Mouse (Mus musculus) splenic B cell, adult 2 months (primary cell): ENCODE measurements around the gene Dock4.

Experiments used
- DNase-seq: peaks from one replicate; pipeline ENCODE4 v3.0.0-alpha.2; 2011; ENCODE audit warnings: low read depth, low spot score
- H3K27me3 ChIP-seq: 2 replicates; pipeline ENCODE4 v1.6.1; 2012; ENCODE audit warnings: mild to moderate bottlenecking, low read length, moderate library complexity, mixed read lengths; ENCODE audit not compliant: control insufficient read depth, poor library complexity, insufficient read depth, severe bottlenecking
- H3K36me3 ChIP-seq: 2 replicates; pipeline ENCODE4 v1.6.1; 2012; ENCODE audit warnings: mild to moderate bottlenecking, low read length, moderate library complexity, mixed read lengths; ENCODE audit not compliant: control insufficient read depth, poor library complexity, insufficient read depth, severe bottlenecking

The Dock4 gene

DNA sequence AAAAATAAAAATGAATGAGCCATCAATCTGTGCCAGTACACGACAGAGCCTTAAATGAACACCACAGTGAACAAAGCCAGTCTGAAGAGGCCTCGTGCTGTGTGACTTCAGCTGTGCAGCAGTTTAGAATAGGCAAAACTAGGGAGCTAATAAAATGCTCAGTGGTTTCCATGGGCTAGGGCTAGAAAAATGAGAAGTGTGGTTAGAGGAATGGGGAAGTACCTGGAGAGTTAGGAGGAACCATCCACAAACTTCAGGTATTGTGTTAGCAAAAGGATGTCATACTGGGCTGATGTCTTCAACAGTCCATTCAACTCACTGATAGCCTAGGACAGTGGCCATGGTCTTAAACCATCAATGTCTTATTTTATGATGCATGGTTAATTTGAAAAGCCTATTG is 263.3 kb downstream of the Dock4 start:
- no peaks in the 10 kb centered on the region for H3K36me3 ChIP-seq
- no peak for DNase-seq
- no peaks in the 10 kb centered on the region for H3K27me3 ChIP-seq

DNA sequence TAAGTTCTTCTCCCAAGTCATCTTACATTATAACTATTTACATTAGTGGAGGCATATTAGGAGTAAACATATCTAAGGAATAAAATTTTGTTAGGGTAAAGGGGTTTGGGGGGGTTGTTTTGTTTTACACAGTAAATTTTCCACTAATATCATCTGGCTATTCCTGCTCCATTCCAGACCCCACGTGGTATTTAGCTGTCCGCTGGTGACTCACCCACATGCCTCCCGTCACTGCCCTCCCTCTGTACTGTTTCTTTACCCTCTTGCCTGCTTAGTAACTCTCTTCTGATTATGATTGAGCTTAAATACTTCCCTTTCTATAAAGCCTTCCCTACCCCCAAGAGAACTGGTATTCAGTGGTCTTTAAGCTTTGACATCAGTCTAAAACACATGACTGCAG is 266.5 kb downstream of the Dock4 start:
- DNase-seq = no peak
- H3K36me3 ChIP-seq = no peaks in the 10 kb centered on the region
- H3K27me3 ChIP-seq = no peaks in the 10 kb centered on the region

DNA sequence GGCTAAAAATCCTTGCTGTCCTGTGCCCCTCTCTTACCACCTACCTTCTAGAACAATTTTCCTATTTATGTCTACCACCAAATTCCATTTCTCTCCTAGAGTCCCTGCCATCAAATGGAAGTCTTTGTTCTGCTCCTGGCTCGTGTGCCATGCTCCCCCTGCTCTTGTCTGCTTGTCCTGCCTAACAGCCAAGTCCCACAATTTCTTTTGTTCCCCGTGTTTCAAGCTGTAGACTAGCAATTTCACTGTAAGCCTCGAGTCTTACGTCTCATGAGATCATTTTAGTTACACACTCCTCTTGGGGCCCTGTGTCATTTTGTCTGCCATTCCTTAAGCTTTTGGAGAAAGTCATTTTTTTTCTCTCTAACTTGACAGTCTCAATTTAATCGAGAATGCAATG is 268.5 kb downstream of the Dock4 start:
- H3K27me3 ChIP-seq = no peaks in the 10 kb centered on the region
- DNase-seq = no peak
- no peaks in the 10 kb centered on the region for H3K36me3 ChIP-seq

DNA sequence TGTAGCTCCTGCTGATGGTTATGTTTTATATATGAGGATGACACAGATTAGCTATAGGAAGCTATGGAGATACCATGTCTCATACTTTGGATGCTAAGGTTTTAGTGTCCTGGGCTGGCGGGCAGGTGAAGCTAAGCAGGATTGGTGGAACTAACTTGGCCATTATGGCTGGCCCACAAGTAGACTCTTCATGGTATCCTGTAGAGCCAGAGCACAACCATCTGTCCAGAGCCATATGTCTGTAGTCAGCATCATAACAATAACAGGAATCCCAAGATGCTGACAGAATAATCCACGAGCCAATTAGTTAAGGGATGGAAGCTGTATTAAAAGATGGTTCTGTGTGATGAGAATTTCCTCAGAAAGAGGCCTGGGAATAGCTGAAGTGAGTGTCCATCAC is 269.4 kb downstream of the Dock4 start:
- Histone ChIP-seq H3K36me3 (no peaks in the 10 kb centered on the region), H3K27me3 (no peaks in the 10 kb centered on the region)
- no peak for DNase-seq

DNA sequence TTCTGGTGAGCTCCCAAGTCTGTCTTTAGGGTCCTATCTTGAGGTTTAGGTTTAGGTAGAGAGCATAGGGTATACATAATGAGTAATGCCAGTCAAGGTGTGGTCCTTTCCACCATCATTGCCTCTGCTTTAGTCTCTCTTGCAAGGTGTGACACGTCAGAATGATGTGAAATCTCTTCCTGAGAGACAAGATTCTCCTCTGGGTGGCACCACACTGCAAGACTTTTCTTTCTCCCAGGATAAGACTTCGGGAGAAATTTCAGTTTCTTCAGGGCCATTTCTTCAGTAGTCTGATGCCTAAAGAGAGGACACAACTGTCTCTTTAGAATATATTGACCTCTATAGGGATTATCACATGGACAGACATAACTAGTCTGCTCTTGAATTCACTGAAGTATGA is 282.6 kb downstream of the Dock4 start:
- DNase-seq = no peak
- H3K36me3 ChIP-seq = no peaks in the 10 kb centered on the region
- H3K27me3 ChIP-seq = no peaks in the 10 kb centered on the region

DNA sequence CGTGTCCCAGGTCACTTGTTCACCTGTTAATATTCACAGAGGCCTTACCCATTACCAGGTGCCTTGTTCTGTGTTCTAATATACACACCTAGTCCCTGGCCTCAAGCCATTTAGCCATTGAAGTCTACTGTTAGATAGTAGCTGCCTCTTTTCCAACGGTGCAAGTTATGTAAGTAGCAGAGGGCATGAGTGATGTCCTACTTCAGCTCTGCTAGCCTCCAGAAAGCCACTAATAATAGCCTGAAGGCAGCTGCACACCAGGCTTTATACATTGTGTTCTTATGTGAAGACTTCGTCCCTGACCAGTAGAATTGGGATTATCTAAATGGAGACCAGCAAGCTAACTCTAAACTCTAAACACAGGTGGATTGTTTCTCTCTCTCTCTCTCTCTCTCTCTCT is 285.0 kb downstream of the Dock4 start:
- no peak for DNase-seq
- Histone ChIP-seq H3K27me3 (no peaks in the 10 kb centered on the region), H3K36me3 (no peaks in the 10 kb centered on the region)

DNA sequence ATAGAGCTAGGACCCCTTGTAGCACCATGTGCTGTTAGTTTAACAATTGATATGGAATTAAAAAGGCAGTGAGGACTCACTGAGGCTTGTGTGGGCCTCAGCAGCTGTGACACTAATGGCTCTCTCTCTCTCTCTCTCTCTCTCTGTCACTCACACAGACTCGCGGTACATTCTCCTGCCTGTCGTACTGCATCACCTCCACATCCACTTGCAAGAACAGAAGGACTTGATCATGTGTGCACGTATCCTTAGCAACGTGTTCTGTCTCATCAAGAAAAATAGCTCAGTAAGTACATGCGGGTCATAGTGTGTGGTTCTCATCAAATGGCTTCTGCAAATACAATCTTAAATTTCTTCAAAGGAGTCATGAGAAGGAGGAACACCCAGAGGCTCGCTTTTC is 299.7 kb downstream of the Dock4 start:
- DNase-seq = no peak
- H3K36me3 ChIP-seq = no peaks in the 10 kb centered on the region

DNA sequence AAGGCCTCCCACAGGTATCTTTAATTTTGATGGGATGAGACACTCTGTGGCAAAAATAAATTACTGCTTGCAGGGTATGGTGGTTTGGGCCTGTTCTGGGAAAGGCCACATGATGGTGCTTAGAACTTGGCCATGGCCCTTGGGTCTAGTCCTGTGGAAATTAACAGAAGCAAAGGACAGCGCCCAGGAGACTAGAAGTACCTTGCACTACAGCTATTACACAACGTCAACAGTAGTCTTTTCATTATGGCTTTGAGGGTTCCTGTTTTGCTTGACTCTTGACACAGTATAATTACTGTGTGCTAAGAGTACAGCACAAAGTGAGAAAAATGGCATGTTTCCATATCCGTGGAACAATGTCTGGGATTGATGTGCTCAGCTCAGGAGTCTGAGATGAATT is 300.3 kb downstream of the Dock4 start:
- Histone ChIP-seq H3K36me3 (no peaks in the 10 kb centered on the region), H3K27me3 (no peaks in the 10 kb centered on the region; the same call in 1 of the 2 replicates)
- no peak for DNase-seq

More for the DNA sequence above, 299.7 kb downstream of the Dock4 start:
- H3K27me3 ChIP-seq = no peaks in the 10 kb centered on the region; the same call in 1 of the 2 replicates

DNA sequence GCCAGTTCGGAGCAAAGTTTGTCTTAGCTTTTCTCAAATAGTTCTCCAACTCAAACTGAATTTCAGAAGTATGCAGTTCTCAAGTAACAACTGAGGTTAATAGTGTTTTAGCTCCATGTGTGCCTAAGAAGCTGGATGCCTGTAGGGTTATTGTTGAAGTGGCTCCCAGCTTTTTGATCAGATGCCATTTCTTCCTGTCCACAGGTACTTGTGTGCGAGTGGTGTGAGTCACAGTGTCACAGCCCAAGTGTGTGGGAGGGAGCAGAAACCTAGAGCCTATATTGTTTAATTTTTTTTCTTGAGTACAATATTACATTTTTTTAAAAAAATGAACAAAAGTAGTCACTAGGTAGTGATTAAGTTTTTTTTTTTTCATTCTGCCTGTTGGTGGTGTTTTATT is 313.5 kb downstream of the Dock4 start:
- H3K27me3 ChIP-seq = no peaks in the 10 kb centered on the region

DNA sequence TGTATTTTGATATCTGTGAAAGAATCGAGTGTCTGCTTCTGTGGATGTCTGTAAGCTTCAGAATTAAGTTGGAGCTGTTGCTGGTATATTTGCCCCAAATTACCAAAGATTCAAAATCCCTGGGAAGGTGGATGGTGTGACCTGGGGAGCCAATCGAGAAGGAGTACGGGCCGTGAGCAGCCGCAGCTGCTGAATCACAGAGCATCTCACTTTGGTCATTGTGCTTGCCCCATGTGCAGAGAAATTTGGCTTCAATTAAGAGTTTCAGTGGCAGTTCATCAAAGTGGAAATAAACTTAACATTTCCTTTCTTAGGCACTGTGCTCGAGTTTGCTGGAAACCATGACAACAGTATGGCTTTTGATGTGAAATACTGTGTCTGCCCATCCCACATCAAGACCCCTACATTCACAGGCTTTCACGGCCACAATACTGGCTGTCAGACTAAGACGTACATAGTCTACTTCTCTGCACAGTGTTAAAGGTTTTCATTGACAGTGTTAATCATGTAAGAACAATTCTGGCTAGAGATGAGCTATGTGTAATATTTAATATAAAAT is 321.6 kb downstream of the Dock4 start:
- H3K36me3 ChIP-seq = no peaks in the 10 kb centered on the region
- H3K27me3 ChIP-seq = no peaks in the 10 kb centered on the region
- DNase-seq = no peak

More for the DNA sequence above, 313.5 kb downstream of the Dock4 start:
- H3K36me3 ChIP-seq = no peaks in the 10 kb centered on the region
- no peak for DNase-seq

DNA sequence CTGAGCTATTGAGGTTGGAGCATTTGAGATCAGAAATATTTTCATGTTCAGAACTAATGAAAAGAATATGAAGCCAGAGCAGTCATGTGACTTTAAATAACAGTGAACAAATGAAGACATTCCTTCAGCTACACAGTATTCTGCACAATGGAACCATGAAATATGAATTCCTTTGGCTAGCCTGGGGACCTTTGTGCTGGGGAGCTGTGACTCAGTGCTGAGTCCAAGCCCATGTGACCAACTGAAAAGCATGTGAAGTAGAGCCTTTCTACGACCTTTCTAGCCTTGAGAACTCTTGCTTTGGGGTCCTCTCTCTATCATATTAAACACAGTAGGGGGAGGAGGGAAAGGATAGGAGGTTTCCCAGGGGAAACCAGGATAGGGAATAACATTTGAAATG is 327.3 kb downstream of the Dock4 start:
- Histone ChIP-seq H3K36me3 (no peaks in the 10 kb centered on the region), H3K27me3 (no peaks in the 10 kb centered on the region)
- no peak for DNase-seq

DNA sequence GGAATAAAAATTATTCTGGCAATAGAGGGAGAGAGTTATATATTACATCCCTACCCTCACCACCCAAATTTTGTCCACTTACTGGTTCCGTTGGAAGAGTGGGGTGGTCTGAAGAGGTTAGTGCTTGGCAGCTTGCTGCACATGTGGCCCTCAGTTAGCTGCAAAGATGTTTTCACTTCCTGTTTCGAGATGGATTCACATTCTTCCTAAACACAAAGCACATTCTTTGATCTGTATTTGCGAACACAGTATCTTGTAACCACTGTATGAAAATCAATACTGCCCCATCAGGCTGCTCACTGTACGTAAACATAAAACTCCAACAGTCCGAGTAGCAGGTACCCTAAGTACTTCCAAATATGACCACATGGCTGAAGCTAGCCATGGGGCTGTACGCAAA is 335.8 kb downstream of the Dock4 start:
- DNase-seq = peak; percentile 9
- no peaks in the 10 kb centered on the region for H3K27me3 ChIP-seq
- H3K36me3 ChIP-seq = no peaks in the 10 kb centered on the region

DNA sequence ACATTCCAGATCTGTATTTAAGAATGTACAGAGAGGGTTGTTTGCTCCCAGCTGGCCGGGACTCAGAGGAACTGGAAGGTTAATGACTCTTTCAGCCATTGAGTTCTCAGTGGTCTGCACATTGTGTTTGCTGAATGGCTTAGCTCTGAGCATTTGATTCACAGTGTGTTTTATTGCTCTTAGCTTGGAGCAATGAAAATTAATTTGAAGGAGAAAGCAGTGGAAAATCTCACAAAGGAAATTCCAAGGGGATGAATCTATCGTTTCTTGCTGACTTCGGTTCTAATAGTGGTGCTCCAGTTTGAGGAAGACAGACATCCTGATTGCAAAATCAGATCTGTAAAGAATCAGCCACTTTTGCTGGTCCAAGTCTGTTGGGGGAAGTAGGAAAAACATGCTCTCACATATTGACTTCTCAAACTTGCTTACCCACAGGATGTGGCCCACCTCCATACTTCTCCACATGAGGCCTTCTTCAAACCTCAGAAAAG is 342.9 kb downstream of the Dock4 start:
- Histone ChIP-seq H3K36me3 (no peaks in the 10 kb centered on the region), H3K27me3 (no peaks in the 10 kb centered on the region)
- no peak for DNase-seq

DNA sequence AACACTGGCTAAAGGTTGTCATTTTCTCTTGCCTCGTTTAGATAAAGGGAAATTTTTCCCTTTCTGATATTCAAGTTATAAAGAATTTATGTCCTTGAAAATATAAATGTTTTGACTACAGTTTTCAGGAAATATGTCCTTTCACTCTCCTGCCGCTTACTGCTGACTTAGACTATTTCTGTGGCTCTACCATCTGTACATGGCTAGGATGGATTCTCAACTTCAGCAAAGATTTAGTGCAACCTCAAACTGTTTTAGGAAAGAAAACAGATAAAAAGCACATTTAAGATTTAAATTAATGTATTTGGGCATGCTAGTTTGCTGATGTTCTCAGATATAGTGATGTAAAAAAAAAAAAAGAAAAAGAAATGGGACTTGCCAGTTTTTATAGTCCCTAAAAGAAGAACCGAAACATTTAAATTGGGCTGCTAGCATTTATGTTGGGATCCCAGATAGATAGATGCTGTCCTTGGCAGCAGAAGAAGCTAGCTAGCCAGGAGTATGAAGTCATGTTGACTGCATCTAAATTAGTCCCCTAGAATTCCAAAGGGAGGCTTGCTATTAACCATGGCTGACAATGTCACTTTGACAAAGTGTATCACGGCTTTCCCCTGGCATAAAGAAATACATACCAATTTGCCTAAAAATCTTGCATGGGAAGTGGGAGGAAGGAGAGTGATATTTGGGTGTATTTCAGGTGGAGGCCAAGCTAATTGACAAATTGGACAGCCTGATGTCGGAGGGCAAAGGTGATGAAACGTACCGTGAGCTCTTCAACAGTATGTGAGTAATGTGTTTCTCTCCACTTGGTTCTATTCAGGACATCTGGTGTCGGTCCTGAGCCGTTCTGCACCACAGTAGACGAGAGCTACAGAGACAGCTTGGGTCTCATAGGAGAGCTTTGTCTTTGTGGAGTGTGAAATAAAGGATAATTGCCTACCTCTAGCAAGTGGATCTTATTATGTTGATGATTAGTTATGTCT is 343.9 kb downstream of the Dock4 start:
- no peak for DNase-seq
- Histone ChIP-seq H3K27me3 (no peaks in the 10 kb centered on the region), H3K36me3 (no peaks in the 10 kb centered on the region)

DNA sequence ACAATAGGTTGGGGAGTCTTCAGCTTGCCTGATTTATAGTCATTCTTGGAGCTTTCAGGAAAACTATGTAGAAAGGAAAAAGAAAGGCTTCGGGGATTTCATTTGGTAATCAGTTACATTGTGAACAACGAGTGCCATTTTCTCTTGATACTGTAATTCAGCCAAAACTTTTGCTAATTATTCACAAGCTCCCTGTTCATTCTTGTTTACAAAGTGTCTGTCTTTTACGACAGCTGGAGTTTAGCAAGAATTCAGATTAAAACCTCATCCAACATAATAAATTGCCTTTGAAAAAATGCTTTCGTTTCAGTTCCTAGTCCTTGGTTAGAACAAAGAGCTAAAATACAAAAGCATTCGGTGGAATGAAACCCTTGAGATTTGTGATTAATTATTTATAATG is 345.5 kb downstream of the Dock4 start:
- Histone ChIP-seq H3K27me3 (no peaks in the 10 kb centered on the region), H3K36me3 (no peaks in the 10 kb centered on the region)
- DNase-seq = no peak
